19 mouse cellular contexts compared by ENCODE assay signal in the genomic region with DNA sequence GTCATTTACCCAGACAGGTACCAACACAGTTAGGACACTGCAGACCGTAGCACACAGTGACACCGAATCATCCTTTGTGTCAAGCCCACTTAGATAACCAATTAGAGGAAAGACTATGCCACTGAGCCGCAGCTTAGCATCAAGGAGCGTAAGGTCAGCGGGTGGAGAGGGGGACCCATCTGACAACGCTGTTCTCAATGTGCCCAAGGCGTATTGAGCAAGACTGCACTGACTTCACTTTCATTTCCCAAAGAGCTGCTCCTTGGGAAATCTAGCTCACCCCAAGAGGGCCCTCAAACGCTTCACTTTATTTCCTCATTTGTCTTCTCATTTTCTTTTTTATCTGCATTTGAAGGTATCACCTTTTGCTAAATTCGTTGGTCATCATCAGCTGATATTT. TPM values are rescaled to one million over a fixed set of nuclear protein-coding genes. Genes with fewer than 3 reads are reported as not detected.
DNase-seq lines count a peak whose midpoint lies in the region; ATAC-seq and TF ChIP-seq lines count a peak whose summit lies in the region.
"Had no signal": no experiment of that assay in that cellular context is flagged by ENCODE, and none has a peak within 500 bp of the region (broad histone marks: within the 10 kb centered on the region; RNA-seq: fewer than 3 reads in every experiment).

No protein-coding gene starts in this region.

- 0 out of 2 replicates have a peak, but pooled peaks have one; percentile 21 for ATAC-seq in liver, embryonic 16.5 days (ENCODE audit: low read depth)
- peak; percentile 93 for ATAC-seq in common myeloid progenitor, adult 5-6 weeks (replicated peaks; ENCODE audit: low read depth, poor library complexity, severe bottlenecking)
- ATAC-seq in megakaryocyte progenitor cell, adult 5-6 weeks (replicated peaks; ENCODE audit: poor library complexity) = peak; percentile 99
- ATAC-seq in forebrain, embryonic 15.5 days (replicated peaks) = no peak; the same call in 1 of the 2 replicates
- ATAC-seq: CD4-positive, CD25-positive, alpha-beta regulatory T cell, adult 4 months; forebrain, embryonic 16.5 days had no signal

- no peak for DNase-seq in liver
- no peak for DNase-seq in right cerebral cortex, postnatal 36 days (ENCODE audit: low spot score in 2 of 2)
- DNase-seq: cerebellum, adult 18-20 months; midbrain, embryonic 14.5 days; thymus, postnatal 36 days had no signal

- no peak overlapping the region for H3K27ac ChIP-seq in liver, embryonic 16.5 days (ENCODE audit: low read length)
- peak overlapping the region; percentile 13; the same call in 1 of the 2 replicates for H3K27ac ChIP-seq in bone marrow, adult 2 months (ENCODE audit: control insufficient read depth, insufficient read depth, low read depth, low read length, poor library complexity)
- H3K27ac ChIP-seq in forebrain, embryonic 15.5 days (replicated peaks) = no peak overlapping the region
- H3K27ac ChIP-seq: hindbrain, embryonic 13.5 days; kidney, embryonic 15.5 days; layer of hippocampus, adult 2 months; limb, embryonic 12.5 days; neural tube, embryonic 13.5 days had no signal

- H3K9ac ChIP-seq in liver, embryonic 16.5 days (ENCODE audit: low read depth, low read length) = no peak overlapping the region
- H3K9ac ChIP-seq in forebrain, embryonic 15.5 days (replicated peaks) = no peak overlapping the region
- H3K9ac ChIP-seq: hindbrain, embryonic 13.5 days; kidney, embryonic 15.5 days; limb, embryonic 12.5 days; neural tube, embryonic 13.5 days had no signal

- TF ChIP-seq POLR2A in bone marrow, adult 2 months (IDR thresholded peaks at IDR 0.05; ENCODE audit: borderline replicate concordance, control insufficient read depth, low read depth, low read length) = no peak

- H3K36me3 ChIP-seq in liver, embryonic 16.5 days (ENCODE audit: control insufficient read depth, insufficient read depth) = peaks cover 2% of the 10 kb centered on the region; the same call in 1 of the 2 replicates
- peaks cover 50% of the 10 kb centered on the region for H3K36me3 ChIP-seq in forebrain, embryonic 15.5 days

- H3K4me1 ChIP-seq in liver, embryonic 16.5 days (ENCODE audit: control insufficient read depth, low read depth, low read length) = no peaks in the 10 kb centered on the region
- H3K4me1 ChIP-seq in bone marrow, adult 2 months (ENCODE audit: control insufficient read depth, insufficient read depth, low read length) = no peaks in the 10 kb centered on the region
- 0 out of 2 replicates have a peak, but pooled peaks cover 8% of the 10 kb centered on the region for H3K4me1 ChIP-seq in forebrain, embryonic 15.5 days
- H3K4me1 ChIP-seq: hindbrain, embryonic 13.5 days; kidney, embryonic 15.5 days; limb, embryonic 12.5 days; neural tube, embryonic 13.5 days had no signal

- no peaks in the 10 kb centered on the region for H3K27me3 ChIP-seq in liver, embryonic 16.5 days (ENCODE audit: control insufficient read depth, insufficient read depth, low read depth, low read length)
- no peaks in the 10 kb centered on the region for H3K27me3 ChIP-seq in forebrain, embryonic 15.5 days
- H3K27me3 ChIP-seq: hindbrain, embryonic 13.5 days; kidney, embryonic 15.5 days; limb, embryonic 12.5 days; neural tube, embryonic 13.5 days had no signal

- H3K4me2 ChIP-seq in liver, embryonic 16.5 days (ENCODE audit: low read depth, low read length) = no peak overlapping the region
- no peak overlapping the region for H3K4me2 ChIP-seq in forebrain, embryonic 15.5 days (replicated peaks)
- H3K4me2 ChIP-seq: hindbrain, embryonic 13.5 days; kidney, embryonic 15.5 days; limb, embryonic 12.5 days; neural tube, embryonic 13.5 days had no signal

- H3K9me3 ChIP-seq in liver, embryonic 16.5 days (replicated peaks; ENCODE audit: control insufficient read depth, low read length) = no peaks in the 10 kb centered on the region
- no peaks in the 10 kb centered on the region for H3K9me3 ChIP-seq in forebrain, embryonic 15.5 days
- H3K9me3 ChIP-seq: G1E; hindbrain, embryonic 13.5 days; kidney, embryonic 15.5 days; limb, embryonic 12.5 days; neural tube, embryonic 13.5 days had no signal

- WGBS in liver, embryonic 16.5 days (ENCODE audit: insufficient replicate concordance) = 77% methylated on average over 9 of the region's 9 CpGs
- WGBS in bone marrow, adult 2 months = 58% methylated on average over 9 of the region's 9 CpGs
- 83% methylated on average over 9 of the region's 9 CpGs for WGBS in forebrain, embryonic 15.5 days

- TF ChIP-seq CTCF in bone marrow, adult 2 months (IDR thresholded peaks at IDR 0.05; ENCODE audit: control insufficient read depth, insufficient read depth, low read length) = no peak

- no peak overlapping the region for H3K4me3 ChIP-seq in liver, embryonic 16.5 days (ENCODE audit: low read depth, low read length)
- peak overlapping the region; percentile 29 for H3K4me3 ChIP-seq in bone marrow, adult 2 months (replicated peaks; ENCODE audit: control insufficient read depth, low read depth, low read length)
- H3K4me3 ChIP-seq in forebrain, embryonic 15.5 days = no peak overlapping the region
- H3K4me3 ChIP-seq: erythroblast, embryonic 14.5 days; hindbrain, embryonic 13.5 days; kidney, embryonic 15.5 days; layer of hippocampus, adult 2 months; limb, embryonic 12.5 days; neural tube, embryonic 13.5 days had no signal

RNA-seq across cellular contexts. Expression of gene Gin1, which starts 51.5 kb away (rescaled TPM):
- 10.1 and 11.2 TPM in 2 replicates for polyA plus RNA-seq in liver, embryonic 16.5 days (2015; fragmentation: Nextera tagmentation; extraction: Ambion mirVana)
- polyA plus RNA-seq in bone marrow, adult 2 months (2011; ENCODE audit: insufficient read depth, insufficient read length, low replicate concordance, missing spikeins) = 5.3 and 17.8 TPM in 2 replicates
- 19.7 and 20.1 TPM in 2 replicates for total RNA-seq in common myeloid progenitor, adult 5-6 weeks (2017)
- 26.4 and 32.0 TPM in 2 replicates for total RNA-seq in megakaryocyte progenitor cell, adult 5-6 weeks (2015)
- total RNA-seq in megakaryocyte progenitor cell, adult 5-6 weeks (2017) = 14.0 and 19.3 TPM in 2 replicates
- polyA plus RNA-seq in forebrain, embryonic 15.5 days (2015; fragmentation: Nextera tagmentation; extraction: Ambion mirVana) = 20.1 and 20.7 TPM in 2 replicates

RNA-seq across cellular contexts. Expression of gene Ppip5k2, which starts 51.8 kb away (rescaled TPM):
- 11.1 and 11.4 TPM in 2 replicates for polyA plus RNA-seq in liver, embryonic 16.5 days (2015; fragmentation: Nextera tagmentation; extraction: Ambion mirVana)
- polyA plus RNA-seq in bone marrow, adult 2 months (2011; ENCODE audit: insufficient read depth, insufficient read length, low replicate concordance, missing spikeins) = 5.9 and 10.9 TPM in 2 replicates
- 54.2 and 59.7 TPM in 2 replicates for total RNA-seq in common myeloid progenitor, adult 5-6 weeks (2017)
- total RNA-seq in megakaryocyte progenitor cell, adult 5-6 weeks (2015) = 59.3 and 69.5 TPM in 2 replicates
- 64.3 and 77.7 TPM in 2 replicates for total RNA-seq in megakaryocyte progenitor cell, adult 5-6 weeks (2017)
- 47.4 and 48.5 TPM in 2 replicates for polyA plus RNA-seq in forebrain, embryonic 15.5 days (2015; fragmentation: Nextera tagmentation; extraction: Ambion mirVana)

RNA-seq across cellular contexts. Expression of gene D1Ertd622e, which starts 56.6 kb away (rescaled TPM):
- 43.7 and 51.3 TPM in 2 replicates for polyA plus RNA-seq in liver, embryonic 16.5 days (2015; fragmentation: Nextera tagmentation; extraction: Ambion mirVana)
- 17.1 and 25.1 TPM in 2 replicates for polyA plus RNA-seq in bone marrow, adult 2 months (2011; ENCODE audit: insufficient read depth, insufficient read length, low replicate concordance, missing spikeins)
- 34.8 and 39.5 TPM in 2 replicates for total RNA-seq in common myeloid progenitor, adult 5-6 weeks (2017)
- total RNA-seq in megakaryocyte progenitor cell, adult 5-6 weeks (2015) = 33.0 and 35.2 TPM in 2 replicates
- 40.5 and 40.9 TPM in 2 replicates for total RNA-seq in megakaryocyte progenitor cell, adult 5-6 weeks (2017)
- polyA plus RNA-seq in forebrain, embryonic 15.5 days (2015; fragmentation: Nextera tagmentation; extraction: Ambion mirVana) = 54.7 and 58.2 TPM in 2 replicates
